Mouse (Mus musculus): ENCODE data around the gene Ltbp3. TPM values are rescaled to one million over a fixed set of nuclear protein-coding genes. Genes with fewer than 3 reads are reported as not detected.
A peak's percentile ranks its signal among the peaks of the same experiment; 100 is the strongest.

Ltbp3 gene
- polyA plus RNA-seq, 1 experiment from 2014 or later: 4.8 TPM

DNA sequence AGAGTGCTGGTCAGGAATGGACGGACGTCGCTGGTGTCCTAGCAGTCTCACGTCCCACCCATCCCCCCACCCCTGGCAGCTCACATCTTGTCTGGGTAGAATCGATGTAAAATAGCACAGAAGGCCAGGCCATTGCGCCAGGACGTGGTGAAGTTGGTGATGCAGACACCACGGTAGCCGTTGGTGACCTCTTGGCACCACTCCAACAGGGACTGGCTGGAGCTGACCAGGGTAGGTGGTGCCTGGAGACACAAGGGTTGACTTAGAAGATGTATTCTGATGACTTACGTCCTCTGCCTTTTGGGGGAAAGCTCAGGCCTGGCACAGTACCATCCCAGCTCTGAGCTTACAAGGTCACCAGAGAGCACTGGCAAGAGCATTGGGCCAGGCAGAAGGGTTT lies 23.7 kb upstream of the Ltbp3 start:
- Histone ChIP-seq H3K27ac (ENCODE audit: low read depth, low read length) (no peak overlapping the region), H3K36me3 (ENCODE audit: control insufficient read depth, insufficient read depth, low read length) (peaks cover 22% of the 10 kb centered on the region), H3K27me3 (ENCODE audit: control insufficient read depth, insufficient read depth, low read length) (no peaks in the 10 kb centered on the region), H3K9me3 (ENCODE audit: control insufficient read depth, low read length) (no peaks in the 10 kb centered on the region), H3K4me2 (no peak overlapping the region), H3K4me1 (ENCODE audit: control insufficient read depth, insufficient read depth, low read length) (peaks cover 19% of the 10 kb centered on the region), H3K9ac (ENCODE audit: low read length) (no peak overlapping the region), H3K4me3 (ENCODE audit: low read depth, low read length) (no peak overlapping the region)
- DNase-seq (ENCODE audit: low spot score, missing footprints) (peak; percentile 84), ATAC-seq (ENCODE audit: low FRiP score) (peak; percentile 39; the same call in 1 of the 2 replicates)
- WGBS: 58% methylated on average over 10 of the region's 10 CpGs

- DNase-seq (ENCODE audit: low spot score, missing footprints) (no peak), ATAC-seq (ENCODE audit: low FRiP score) (no peak)
- Histone ChIP-seq H3K9ac (ENCODE audit: low read length) (no peak overlapping the region), H3K4me2 (no peak overlapping the region), H3K9me3 (ENCODE audit: control insufficient read depth, low read length) (no peaks in the 10 kb centered on the region), H3K4me1 (ENCODE audit: control insufficient read depth, insufficient read depth, low read length) (peaks cover 10% of the 10 kb centered on the region), H3K27me3 (ENCODE audit: control insufficient read depth, insufficient read depth, low read length) (no peaks in the 10 kb centered on the region), H3K4me3 (ENCODE audit: low read depth, low read length) (no peak overlapping the region), H3K27ac (ENCODE audit: low read depth, low read length) (no peak overlapping the region), H3K36me3 (ENCODE audit: control insufficient read depth, insufficient read depth, low read length) (peaks cover 24% of the 10 kb centered on the region)
- 85% methylated on average over 6 of the region's 6 CpGs for WGBS
Measured at GRCm38 (mm10) chr19:5721233-5721632, 19.5 kb upstream of the Ltbp3 start.

- H3K9ac ChIP-seq (ENCODE audit: low read length): no peak overlapping the region
- no peak overlapping the region for H3K4me2 ChIP-seq
- 88% methylated on average over 7 of the region's 7 CpGs for WGBS
- H3K4me1 ChIP-seq (ENCODE audit: control insufficient read depth, insufficient read depth, low read length): peaks cover 15% of the 10 kb centered on the region
- no peak for DNase-seq (ENCODE audit: low spot score, missing footprints)
- H3K27me3 ChIP-seq (ENCODE audit: control insufficient read depth, insufficient read depth, low read length): no peaks in the 10 kb centered on the region
- peaks cover 24% of the 10 kb centered on the region for H3K36me3 ChIP-seq (ENCODE audit: control insufficient read depth, insufficient read depth, low read length)
- H3K9me3 ChIP-seq (ENCODE audit: control insufficient read depth, low read length): no peaks in the 10 kb centered on the region
- no peak overlapping the region for H3K4me3 ChIP-seq (ENCODE audit: low read depth, low read length)
- no peak for ATAC-seq (ENCODE audit: low FRiP score)
- no peak overlapping the region for H3K27ac ChIP-seq (ENCODE audit: low read depth, low read length)
Measured at GRCm38 (mm10) chr19:5722848-5723425, 17.8 kb upstream of the Ltbp3 start.

- Histone ChIP-seq H3K4me1 (ENCODE audit: control insufficient read depth, insufficient read depth, low read length) (peaks cover 22% of the 10 kb centered on the region), H3K36me3 (ENCODE audit: control insufficient read depth, insufficient read depth, low read length) (peaks cover 24% of the 10 kb centered on the region), H3K9ac (ENCODE audit: low read length) (no peak overlapping the region; the same call in 1 of the 2 replicates), H3K9me3 (ENCODE audit: control insufficient read depth, low read length) (no peaks in the 10 kb centered on the region), H3K27ac (ENCODE audit: low read depth, low read length) (no peak overlapping the region), H3K27me3 (ENCODE audit: control insufficient read depth, insufficient read depth, low read length) (no peaks in the 10 kb centered on the region), H3K4me2 (no peak overlapping the region), H3K4me3 (ENCODE audit: low read depth, low read length) (no peak overlapping the region)
- 64% methylated on average over 4 of the region's 4 CpGs for WGBS
- DNase-seq (ENCODE audit: low spot score, missing footprints): no peak
- no peak for ATAC-seq (ENCODE audit: low FRiP score)
Measured at GRCm38 (mm10) chr19:5723934-5724548, 16.7 kb upstream of the Ltbp3 start.

- Histone ChIP-seq H3K4me1 (ENCODE audit: control insufficient read depth, insufficient read depth, low read length) (peaks cover 22% of the 10 kb centered on the region), H3K9me3 (ENCODE audit: control insufficient read depth, low read length) (no peaks in the 10 kb centered on the region), H3K4me3 (ENCODE audit: low read depth, low read length) (no peak overlapping the region; the same call in 1 of the 2 replicates), H3K4me2 (no peak overlapping the region), H3K27ac (ENCODE audit: low read depth, low read length) (no peak overlapping the region), H3K36me3 (ENCODE audit: control insufficient read depth, insufficient read depth, low read length) (peaks cover 23% of the 10 kb centered on the region), H3K27me3 (ENCODE audit: control insufficient read depth, insufficient read depth, low read length) (no peaks in the 10 kb centered on the region), H3K9ac (ENCODE audit: low read length) (no peak overlapping the region)
- ATAC-seq (ENCODE audit: low FRiP score) (no peak), DNase-seq (ENCODE audit: low spot score, missing footprints) (no peak)
- 77% methylated on average over 7 of the region's 7 CpGs for WGBS
Measured at GRCm38 (mm10) chr19:5724549-5724941, 16.2 kb upstream of the Ltbp3 start.

DNA sequence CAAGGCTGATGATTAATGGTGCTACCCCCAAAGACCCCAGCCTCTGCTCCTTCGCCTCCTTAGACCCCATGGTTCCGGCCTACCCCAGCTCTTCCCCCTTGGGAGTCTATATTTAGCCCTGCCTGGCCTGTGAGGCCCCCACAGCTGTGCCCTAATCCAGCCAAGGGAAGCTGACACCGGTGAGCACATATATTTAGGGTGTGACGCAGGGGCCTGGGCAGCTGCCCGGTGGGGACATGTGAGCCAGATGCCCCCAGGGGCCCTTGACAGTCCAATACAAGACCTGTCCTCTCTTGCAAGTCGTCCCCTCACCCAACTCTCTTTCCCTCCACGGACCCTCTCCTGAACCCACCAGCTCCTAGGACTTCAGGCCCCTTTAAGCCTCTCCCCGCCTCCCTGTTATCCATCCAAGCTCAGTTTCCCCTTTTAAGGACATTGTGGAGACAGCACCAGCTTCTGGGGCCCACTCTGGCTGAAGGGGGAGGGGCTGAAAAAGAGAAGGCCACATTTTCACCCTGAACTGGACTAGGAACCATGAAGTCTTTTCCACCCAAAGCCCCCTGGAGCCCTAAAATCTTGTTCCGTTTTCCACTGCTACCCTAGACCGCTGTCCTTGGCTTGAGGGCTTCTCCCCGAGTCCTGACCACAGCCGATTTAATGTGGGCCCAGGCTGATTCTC lies 15.5 kb upstream of the Ltbp3 start:
- H3K4me3 ChIP-seq (ENCODE audit: low read depth, low read length): peak overlapping the region; percentile 11; the same call in 1 of the 2 replicates
- 82% methylated on average over 12 of the region's 12 CpGs for WGBS
- ATAC-seq (ENCODE audit: low FRiP score) (no peak), DNase-seq (ENCODE audit: low spot score, missing footprints) (no peak)
- no peaks in the 10 kb centered on the region for H3K27me3 ChIP-seq (ENCODE audit: control insufficient read depth, insufficient read depth, low read length)
- no peak overlapping the region for H3K27ac ChIP-seq (ENCODE audit: low read depth, low read length)
- peaks cover 16% of the 10 kb centered on the region for H3K36me3 ChIP-seq (ENCODE audit: control insufficient read depth, insufficient read depth, low read length)
- H3K9ac ChIP-seq (ENCODE audit: low read length): no peak overlapping the region
- peak overlapping the region; percentile 40 for H3K4me2 ChIP-seq
- H3K4me1 ChIP-seq (ENCODE audit: control insufficient read depth, insufficient read depth, low read length): peaks cover 26% of the 10 kb centered on the region
- no peaks in the 10 kb centered on the region for H3K9me3 ChIP-seq (ENCODE audit: control insufficient read depth, low read length)

GRCm38 (mm10) chr19:5725767-5726515 lies 14.8 kb upstream of the Ltbp3 start, which contains the start of gene Ehbp1l1:
Ehbp1l1 (minus strand) TSS chr19:5726317.
- peak within 1 kb of the TSS; percentile 26 for H3K4me3 ChIP-seq (ENCODE audit: low read depth, low read length)
- peak within 1 kb of the TSS; percentile 44 for H3K9ac ChIP-seq (ENCODE audit: low read length)
- WGBS: 12% methylated on average over 48 of the region's 49 CpGs
- no peaks in the 10 kb centered on the region for H3K27me3 ChIP-seq (ENCODE audit: control insufficient read depth, insufficient read depth, low read length)
- peak within 1 kb of the TSS; percentile 40 for H3K4me2 ChIP-seq
- no peak within 1 kb of the TSS for H3K27ac ChIP-seq (ENCODE audit: low read depth, low read length)
- ATAC-seq (ENCODE audit: low FRiP score) (no peak), DNase-seq (ENCODE audit: low spot score, missing footprints) (peak; percentile 91)
- H3K36me3 ChIP-seq (ENCODE audit: control insufficient read depth, insufficient read depth, low read length): peaks cover 9% of the 10 kb centered on the region
- no peaks in the 10 kb centered on the region for H3K9me3 ChIP-seq (ENCODE audit: control insufficient read depth, low read length)
- H3K4me1 ChIP-seq (ENCODE audit: control insufficient read depth, insufficient read depth, low read length): peaks cover 34% of the 10 kb centered on the region

- peak overlapping the region; percentile 67 for H3K4me2 ChIP-seq
- no peak overlapping the region for H3K27ac ChIP-seq (ENCODE audit: low read depth, low read length)
- H3K9ac ChIP-seq (ENCODE audit: low read length): peak overlapping the region; percentile 34; the same call in 1 of the 2 replicates
- H3K4me3 ChIP-seq (ENCODE audit: low read depth, low read length): peak overlapping the region; percentile 95
- H3K9me3 ChIP-seq (ENCODE audit: control insufficient read depth, low read length): no peaks in the 10 kb centered on the region
- peaks cover 40% of the 10 kb centered on the region for H3K4me1 ChIP-seq (ENCODE audit: control insufficient read depth, insufficient read depth, low read length)
- H3K36me3 ChIP-seq (ENCODE audit: control insufficient read depth, insufficient read depth, low read length): 0 out of 2 replicates have a peak, but pooled peaks cover 2% of the 10 kb centered on the region
- 79% methylated on average over 15 of the region's 15 CpGs for WGBS
- DNase-seq (ENCODE audit: low spot score, missing footprints) (no peak), ATAC-seq (ENCODE audit: low FRiP score) (no peak)
- H3K27me3 ChIP-seq (ENCODE audit: control insufficient read depth, insufficient read depth, low read length): no peaks in the 10 kb centered on the region
Measured at GRCm38 (mm10) chr19:5726961-5727578, 13.6 kb upstream of the Ltbp3 start.
